Mouse (Mus musculus): ENCODE measurements around the gene Ube2j1.

- no peak for TF ChIP-seq POLR2A (IDR thresholded peaks at IDR 0.05; ENCODE audit: insufficient read depth, low read length)
- TF ChIP-seq EP300 (IDR thresholded peaks at IDR 0.05; ENCODE audit: insufficient read depth, low read depth, low read length), result no peak
Observed at GRCm38 (mm10) chr4:33052650-33053049, 21.4 kb downstream of the Ube2j1 start.

Data from ES-Bruce4 (cell line).